Mouse (Mus musculus) cerebellum, postnatal 14 days (tissue): ENCODE measurements around the gene Rbm47.

Source experiments
- DNase-seq, 2 experiments: peaks; one replicate each; pipeline ENCODE4 v3.0.0; 2021; ENCODE audit warnings: mixed read lengths in 2 of 2

The Rbm47 gene

DNA sequence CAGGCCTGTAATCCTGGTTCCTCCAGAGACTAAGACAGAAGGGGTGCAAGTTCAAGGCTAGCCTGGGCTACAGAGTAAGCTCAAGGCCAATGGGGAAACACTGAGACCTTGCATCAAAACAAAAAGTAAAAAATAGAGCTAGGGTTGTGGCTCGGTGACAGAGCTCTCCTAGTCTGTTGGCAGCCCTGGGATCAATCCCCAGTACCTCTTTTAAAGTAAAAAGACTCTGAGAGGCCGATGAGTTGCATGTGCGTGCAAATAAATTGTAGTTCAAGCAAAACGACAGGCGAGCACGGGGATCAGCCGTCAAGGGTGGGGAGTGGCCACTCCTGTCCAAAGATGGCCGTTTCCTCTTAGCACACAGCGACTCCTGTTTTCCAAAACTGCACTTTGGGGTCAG lies 48.0 kb downstream of the Rbm47 start:
- DNase-seq, result no peak

DNA sequence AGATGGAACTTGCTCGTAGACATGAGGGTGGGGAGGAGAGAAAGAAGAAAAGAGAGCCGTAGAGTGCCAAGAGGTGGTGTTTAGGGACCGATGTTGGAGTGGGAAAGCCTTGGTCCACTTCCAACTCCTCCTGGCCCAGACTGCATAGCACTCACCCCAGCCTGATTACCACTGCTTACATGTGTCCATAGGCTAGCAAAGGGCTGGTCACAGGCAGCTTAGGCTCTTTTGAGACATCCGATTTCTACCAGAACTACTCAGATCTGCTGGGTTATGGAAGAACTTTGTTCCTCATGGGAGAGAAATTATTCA lies 48.9 kb downstream of the Rbm47 start:
- no peak for DNase-seq

DNA sequence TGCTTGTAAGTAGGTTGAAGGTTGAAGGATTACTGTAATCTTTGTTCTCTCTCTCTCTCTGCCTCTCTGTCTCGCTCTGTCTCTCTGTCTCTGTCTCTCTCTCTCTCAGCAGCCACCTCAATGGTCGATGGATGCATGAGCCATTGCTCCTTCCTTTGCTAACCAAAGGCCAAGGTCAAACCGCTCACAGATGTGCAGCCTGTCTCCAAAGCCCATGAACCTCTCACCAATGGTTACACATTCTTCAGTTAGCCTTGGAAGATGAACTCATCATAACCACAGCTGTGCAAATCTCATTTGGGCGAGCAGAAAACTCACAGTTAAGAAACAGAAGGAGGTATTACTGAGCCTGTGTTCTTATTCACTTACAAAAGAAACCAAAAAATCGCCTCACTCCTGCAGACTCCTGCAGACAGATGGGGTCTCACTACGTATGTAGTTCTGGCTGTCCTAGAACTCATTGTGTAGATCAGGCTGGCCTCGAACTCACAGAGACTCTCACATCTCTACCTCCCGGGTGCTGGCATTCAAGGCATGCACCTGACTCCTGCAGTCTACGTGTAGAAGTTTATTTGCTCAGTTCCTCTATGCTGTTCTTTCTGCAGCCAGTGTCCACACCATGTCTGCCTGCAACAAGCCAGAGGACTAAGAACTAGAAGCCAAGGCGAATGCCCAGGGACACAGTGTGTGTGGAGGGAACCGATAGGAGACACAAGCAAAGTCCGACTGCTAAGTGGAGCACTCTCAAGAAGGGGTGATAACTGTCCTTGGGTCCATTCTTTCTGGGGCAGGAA lies 49.4 kb downstream of the Rbm47 start:
- no peak for DNase-seq

DNA sequence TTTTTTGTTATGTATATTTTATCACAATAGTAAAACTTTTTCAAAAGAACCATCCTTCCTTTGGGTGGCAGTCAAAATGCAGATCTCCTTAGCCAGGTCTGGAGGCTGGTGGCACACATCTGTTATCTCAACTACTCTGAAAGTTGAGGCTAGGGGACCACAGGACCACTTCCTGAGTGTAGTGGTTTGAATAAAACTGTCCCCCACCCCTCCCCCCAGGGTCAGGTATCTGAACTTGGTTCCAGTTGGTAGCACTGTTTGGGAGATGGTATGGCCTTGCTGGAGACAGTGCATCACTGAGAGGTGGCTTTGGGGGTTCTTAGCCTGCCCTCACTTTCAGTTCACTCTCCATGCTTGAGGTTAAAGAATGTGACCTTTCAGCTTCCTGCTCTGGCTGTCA lies 51.7 kb downstream of the Rbm47 start:
- no peak for DNase-seq

DNA sequence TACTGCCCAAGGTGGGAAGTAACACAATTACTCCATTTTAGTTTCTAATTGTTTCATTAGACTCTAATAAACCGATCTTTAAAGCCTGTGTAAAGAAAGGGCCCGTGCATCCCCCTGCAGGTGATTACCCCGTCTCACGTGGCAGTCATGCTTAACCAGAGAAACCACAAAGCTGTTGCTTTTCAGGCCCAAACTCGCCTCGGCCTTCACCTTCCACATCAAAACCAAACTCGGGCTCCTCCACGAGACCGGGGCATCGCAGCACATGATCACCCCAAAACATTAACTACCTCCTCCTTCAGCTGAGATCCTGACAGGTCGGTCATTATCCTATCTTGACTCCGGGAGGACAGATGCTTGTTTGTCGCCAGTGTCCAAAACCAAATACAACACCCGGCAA lies 58.2 kb downstream of the Rbm47 start:
- DNase-seq, result no peak

DNA sequence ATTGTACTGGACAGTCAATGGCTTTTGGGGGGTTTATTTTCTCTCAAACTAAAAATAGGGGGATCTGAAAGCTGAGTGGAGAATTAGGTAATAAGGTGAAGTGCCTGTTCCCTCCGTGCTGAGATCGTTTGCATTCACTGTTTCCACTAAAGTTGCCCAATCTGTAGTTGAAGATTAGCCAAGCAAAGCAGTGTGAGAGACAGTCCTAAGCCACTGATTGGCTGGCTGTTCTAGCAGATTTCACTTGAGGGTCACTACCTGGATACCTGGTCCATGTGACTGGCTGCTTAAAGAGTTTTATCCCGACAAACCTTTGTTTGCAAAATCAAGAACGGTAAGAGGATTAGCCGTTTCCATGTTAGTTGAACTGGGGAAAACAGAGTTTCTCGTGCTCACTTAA lies 58.7 kb downstream of the Rbm47 start:
- no peak for DNase-seq

DNA sequence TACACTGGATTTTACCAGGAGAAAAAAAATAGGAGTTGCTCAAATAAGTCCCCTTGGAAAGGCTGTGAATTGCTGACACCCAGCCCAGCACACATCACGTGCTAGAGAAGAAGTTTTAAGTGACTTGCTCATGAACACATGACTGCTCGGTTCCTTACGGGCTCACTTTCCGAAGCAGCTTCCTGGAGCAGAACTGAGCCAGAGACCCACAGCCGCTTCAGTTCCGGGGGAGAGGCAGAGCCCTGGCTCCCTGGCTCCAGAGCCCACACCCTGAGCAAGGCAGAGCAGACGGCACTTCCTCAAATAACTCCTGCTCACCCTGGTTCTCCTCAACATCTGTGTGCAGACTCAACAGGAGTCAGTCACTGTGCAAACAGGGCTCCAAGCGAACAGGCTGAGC lies 60.9 kb downstream of the Rbm47 start:
- DNase-seq, result no peak

DNA sequence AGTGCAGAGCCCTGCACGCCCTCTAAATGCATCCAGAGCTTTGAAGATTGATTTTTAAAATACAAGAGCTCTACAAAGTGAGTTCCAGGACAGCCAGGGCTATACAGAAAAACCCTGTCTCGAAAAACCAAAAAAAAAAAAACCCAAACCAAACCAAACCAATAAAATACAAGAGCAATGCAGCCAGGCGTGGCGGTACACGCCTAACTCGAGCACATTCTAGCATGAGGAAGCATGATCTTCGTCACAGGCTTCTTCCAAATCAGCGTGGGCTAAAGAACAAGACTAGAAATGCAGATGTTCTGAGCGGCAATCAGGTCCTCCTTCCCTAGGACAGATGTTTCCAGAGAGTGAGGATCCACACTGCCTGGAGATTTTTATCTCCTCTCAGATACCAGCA lies 66.5 kb downstream of the Rbm47 start:
- DNase-seq, result no peak

DNA sequence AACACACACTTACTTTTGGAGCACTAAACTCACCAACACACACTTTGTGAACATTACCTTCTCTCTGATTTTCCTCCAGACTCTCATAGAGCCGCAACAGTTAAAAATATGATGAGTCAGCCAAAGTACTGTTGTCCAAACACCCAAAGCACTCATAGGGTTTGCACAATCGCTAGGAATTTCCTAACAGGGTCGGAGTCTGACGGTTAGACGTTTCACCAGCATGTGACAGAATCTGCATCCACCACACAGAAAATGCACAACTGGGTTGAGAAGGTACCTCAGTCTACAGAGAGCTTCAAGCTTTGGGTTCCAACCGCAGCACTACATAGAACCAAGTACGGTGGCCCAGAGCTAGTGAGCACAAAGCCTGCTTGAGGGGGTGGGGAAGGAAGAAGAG lies 67.0 kb downstream of the Rbm47 start:
- no peak for DNase-seq

DNA sequence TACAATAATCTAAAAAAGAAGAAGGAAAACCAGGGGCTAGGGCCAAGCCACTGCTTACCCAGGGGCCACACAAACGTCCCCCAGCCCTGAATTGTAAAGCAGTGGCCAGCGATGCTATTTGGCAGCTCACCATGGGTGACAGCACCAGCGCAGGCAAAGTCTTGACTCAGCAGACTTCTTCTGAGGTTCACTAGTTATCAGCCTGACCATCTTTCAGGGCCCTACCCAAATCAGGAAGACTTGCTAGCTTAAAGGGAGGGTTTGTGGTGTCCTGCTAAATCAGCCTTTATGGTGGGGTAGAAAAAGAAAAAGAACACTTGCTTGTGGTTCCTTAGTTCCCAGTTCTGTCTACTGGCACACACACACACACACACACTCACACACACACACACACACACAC lies 67.6 kb downstream of the Rbm47 start:
- DNase-seq, result no peak

DNA sequence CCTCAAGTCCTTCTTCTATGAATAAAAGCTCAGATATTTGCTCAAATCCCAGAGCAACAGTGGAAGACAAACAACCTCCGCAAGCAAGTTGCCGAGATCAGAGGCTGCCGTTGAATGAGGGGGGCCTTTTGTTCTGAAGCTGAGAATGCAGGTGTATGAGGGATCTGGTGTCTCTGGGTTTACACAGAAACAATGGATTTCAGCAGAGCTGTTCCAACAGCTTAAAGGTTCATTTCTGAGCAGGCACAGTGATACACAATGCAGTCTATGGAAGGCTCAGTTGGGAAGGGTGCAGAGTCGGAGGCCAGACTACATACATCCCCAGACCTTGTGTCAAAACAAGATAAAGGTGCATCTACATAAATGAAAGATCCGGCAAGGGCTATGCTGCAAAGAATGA lies 69.5 kb downstream of the Rbm47 start:
- no peak for DNase-seq

DNA sequence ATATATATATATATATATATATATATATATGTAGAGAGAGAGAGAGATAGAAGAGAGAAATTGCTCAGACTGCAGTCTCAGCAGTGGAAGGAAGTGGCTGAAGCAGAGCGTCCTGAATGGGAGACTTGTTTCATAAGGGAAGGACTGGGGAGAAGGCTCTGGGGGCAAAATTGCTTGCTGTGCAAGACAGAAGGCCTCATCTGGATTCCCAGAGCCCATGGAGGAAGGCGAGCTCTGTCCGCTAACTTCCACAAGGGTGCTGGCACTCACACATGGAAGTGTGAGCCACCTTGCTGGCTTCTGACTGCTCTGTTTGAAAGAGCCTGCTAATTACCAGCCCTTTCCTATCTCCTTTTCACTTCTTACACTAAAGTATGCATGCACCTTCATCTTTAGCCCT lies 70.1 kb downstream of the Rbm47 start:
- DNase-seq, result no peak

DNA sequence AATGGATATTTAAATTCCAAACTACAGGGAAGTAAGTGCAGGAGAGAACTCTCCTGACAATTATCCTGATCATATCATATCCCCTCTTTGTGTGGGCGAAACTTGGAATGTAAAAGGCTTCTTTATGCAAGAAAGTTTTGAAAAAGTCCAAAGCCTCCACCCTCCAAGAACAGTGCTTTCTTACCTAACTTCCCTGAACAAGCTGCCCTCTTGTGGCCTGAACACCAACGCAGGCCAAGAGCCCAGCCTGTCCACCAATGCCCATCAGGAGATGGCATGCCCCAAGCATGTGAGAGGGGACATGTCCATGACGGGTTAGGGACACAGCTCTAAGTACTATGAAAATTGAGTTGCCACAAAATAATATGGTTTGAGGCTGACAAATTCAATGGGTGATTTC lies 71.3 kb downstream of the Rbm47 start:
- DNase-seq, result no peak

DNA sequence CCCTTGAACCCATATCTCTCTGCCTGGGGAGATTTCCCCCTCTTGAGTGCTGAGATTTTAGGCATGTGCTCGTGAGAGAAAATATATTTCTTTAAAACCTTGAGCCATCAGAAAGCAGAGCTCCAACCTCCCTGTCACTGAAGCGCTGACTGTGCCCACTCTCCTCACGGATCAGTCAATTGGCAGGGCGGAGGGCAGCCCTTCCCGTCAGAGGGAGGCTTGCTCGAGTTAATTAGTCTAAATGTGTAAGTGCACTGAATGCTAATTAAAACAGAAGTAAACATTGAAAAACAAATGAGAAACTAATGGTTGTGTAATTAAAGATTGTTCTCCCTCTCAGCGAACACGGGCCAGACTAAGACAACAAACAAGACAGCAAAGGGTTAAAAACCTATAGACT lies 72.6 kb downstream of the Rbm47 start:
- no peak for DNase-seq

DNA sequence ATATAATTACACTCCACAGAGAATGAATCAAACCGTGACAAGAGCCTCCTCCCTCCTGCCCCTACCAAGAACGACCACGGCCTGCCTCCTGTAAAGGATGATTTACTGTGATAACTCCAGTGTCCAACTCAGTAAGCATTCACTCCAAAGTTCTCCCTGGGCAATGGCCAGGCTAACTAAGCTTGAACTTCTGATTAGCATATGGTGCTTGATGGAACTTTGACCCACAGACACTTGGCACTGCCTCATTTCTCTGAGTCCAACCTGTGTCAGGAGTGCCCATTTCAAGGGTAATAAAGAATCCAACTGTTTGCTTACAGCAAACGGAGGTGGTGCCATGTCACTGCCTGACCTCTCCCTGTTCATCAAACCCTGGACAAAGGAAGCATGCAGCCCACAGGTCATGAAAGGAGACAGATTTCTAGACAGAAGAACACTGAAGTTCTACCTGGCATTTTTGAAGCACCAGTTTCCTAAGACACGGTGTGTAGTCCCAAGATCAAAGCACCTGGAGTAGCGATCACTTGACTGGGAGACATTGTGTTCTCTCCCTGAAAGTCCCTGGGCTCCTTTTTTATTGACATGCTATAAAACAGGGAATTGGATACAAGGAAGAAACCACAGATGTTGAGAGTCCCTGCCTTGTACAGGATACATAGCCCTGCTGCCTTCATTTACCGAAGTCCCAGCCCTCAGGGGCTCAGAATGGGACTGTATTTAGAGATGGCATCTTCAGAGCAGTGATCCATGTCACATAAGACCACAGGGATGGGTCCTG lies 74.6 kb downstream of the Rbm47 start:
- DNase-seq, result no peak

DNA sequence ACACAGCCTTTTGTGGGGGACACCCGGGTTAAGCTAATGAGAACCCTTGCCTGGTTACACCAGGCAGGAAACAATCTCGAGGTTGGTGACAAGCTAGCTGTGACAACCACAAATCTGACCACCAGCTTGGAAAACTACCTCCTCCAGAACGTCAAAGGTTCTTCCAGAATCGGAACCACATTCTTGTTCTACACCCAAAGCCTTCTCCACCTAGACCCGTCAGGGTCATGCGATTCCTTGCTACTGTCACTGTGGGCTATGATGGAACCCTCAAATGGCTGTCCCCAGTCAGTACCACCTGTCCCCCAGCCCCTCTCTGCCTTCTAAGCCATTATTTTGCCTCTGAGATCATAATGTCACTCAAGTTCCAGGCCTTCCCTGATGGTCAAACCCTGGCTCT lies 76.8 kb downstream of the Rbm47 start:
- no peak for DNase-seq

DNA sequence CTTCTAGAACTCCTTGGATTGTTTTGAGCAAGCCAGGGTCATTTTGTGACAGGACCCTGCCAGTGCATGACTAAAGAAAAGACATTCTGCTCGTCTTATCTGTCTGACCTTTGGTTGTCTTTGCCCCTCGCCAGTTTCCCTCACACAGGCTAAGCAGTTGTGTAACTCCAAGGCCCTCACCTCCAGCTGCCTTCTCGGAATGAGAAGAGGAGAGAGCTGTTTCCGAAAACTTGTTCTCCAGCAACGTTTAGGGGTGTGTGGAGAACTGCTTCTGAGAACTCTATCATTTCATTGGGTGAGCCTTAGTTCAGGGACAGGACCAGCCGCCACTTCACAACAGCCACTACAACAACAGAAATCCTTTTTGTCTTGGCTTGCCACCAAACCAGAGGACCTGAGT lies 77.8 kb downstream of the Rbm47 start:
- no peak for DNase-seq

DNA sequence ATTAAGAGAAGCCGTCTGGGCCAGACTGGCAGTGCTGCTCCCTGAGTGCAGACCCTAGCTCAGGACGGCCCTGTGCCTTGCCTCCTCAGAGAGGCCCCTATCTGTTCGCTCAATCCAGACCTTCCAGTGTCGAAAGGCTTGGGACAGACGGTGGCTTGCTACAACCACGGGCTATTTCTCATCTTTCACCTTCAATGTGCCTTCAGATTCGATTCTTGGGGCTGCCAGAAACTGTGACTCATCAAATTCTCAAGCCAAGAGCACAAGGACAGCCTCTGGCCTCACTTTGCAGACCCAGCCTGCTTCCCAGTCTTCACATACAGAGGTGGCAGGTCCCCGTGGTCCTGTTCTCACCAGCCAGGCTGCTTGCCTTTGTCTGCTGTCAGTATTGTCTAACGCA lies 82.9 kb downstream of the Rbm47 start:
- no peak for DNase-seq

DNA sequence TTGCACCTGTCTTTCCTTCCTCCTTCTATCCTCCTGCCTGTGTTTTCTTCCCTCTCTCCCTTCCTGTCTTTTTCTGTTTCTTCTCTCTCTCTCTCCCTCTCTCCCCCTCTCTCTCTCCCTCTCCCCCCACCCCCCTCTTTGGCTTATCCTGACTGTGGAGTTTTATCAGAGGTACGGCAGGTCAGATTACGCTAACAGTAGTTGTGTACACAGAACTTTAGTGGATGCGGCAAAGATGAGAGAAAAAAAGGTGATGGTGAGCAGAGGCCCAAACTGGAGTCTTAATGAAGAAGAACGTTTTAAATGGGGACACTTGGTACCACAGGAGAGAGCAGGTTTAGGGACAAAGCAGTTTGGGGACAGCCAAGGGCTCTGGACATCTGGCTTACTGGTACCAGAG lies 83.3 kb downstream of the Rbm47 start:
- no peak for DNase-seq

DNA sequence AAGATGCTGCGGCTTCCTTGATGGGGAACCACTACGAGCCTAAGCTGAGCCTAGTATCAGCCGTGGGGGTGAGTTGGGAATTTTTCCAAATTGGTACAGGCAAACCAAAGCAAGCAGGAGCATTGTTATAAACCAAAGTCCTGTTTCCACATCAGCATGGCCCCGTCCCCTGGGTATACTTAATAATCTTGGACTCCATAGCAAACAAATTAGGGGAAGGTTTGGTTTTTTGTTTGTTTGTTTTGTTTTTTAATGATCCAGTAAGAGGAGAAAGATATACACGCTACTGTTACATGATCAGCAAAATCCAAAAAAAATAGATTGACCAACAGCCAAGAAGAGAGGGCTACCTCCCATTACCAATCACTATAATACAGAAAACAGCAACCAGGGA lies 84.0 kb downstream of the Rbm47 start:
- DNase-seq, result no peak

DNA sequence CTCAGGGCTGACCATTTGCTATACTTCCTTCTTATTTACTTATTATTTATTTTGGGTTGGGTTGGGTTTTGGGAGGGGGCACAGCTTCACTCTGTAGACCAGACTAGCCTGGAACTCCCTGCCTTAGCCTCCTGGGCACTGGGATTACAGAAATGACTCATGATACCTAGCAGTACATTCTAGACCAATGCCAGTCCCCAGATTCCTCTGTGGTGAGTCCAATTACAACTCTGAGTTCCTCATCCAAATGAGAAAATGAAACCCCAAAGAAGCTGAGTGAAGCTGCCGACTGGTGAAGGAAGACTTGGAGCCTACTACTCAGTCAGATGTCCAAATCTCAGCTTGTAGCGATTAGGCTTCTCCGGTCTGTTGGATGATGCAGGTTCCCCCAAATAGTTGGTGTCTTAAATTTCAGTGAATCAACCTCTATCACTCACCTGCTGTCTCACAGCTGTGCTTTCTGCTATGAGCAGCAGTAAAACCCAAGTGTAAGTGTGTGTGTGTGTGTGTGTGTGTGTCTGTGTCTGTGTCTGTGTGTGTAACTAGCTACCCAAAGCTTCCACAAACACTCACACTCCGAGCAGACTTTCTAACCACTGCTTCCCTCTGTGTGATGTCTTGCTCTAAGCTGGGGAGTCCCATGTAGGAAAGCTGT lies 84.5 kb downstream of the Rbm47 start:
- DNase-seq, result no peak

DNA sequence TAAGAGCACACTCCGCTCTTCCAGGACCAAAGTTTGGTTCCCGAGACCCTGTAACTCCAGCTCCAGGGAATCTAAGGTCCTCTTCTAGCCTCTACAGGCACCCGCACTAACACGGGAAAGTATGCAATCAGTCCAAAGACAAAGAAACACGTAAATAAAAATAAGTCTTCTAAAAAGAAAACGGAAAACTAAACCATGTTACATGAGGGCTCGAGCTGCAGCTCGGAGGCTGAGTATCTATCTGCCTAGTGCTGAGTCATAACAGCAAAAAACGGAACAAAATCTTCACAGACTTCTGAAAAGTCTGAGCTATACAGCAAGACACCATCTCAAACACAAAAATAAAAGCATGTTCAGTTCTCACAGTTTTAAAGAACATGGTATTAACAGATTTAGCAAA lies 86.0 kb downstream of the Rbm47 start:
- DNase-seq, result no peak

DNA sequence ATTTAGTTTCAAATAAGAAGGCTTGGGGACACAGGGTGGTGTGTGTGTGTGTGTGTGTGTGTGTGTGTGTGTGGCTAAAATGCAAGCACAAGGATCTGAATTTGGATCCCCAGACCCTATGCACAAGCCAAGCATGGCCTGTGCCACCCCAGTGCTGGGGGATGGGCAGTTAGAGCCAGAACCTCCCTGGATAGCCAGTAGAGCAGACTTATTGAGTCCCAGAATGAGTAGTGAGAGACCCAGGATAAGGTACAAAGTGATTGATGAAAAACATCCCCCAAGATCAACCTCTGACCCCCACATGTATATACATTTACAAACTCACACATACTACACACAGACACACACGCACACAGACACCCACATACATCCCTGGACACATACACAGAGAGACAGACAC lies 86.6 kb downstream of the Rbm47 start:
- DNase-seq, result no peak

DNA sequence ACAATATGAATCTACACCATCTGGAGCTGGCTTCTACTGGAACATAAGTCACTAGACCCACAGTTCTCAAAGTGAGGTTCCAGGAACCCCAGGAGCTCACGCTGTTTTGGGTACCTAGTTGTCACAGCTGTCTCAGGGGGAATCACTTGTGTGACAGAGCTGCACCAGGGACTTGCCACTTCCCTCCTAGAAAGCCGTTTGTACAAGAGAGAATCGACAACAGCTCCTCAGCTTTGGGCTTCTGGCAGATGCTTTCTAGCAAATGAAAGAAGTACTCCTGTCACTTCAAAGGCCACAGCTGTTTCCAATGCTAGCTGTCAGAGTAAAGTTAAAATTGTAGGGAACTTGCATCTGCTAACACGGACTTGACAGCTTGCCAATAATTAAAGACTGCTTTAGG lies 87.4 kb downstream of the Rbm47 start:
- no peak for DNase-seq
